Mouse (Mus musculus) NIH3T3 (cell line): ENCODE measurements at regions not wholly inside any gene's neighbourhood (a gene's known extent, or its start where the extent isn't known, plus 50 kb on each side); places are given as distances from the start of the nearest gene placed in this dataset.

Experiments used
- DNase-seq: peaks from one replicate; pipeline ENCODE4 v3.0.0-alpha.2; 2012; ENCODE audit warnings: low read depth

- DNase-seq, result no peak
Measured at GRCm38 (mm10) chr10:55096223-55096622, 1010.5 kb upstream of the Msl3l2 start.

GRCm38 (mm10) chr10:55097225-55097624, 1009.5 kb upstream of the Msl3l2 start:
- DNase-seq, result no peak

- DNase-seq, result no peak
Measured at GRCm38 (mm10) chr10:55098278-55098677, 1008.4 kb upstream of the Msl3l2 start.

GRCm38 (mm10) chr10:55112217-55112616, 994.5 kb upstream of the Msl3l2 start:
- DNase-seq, result no peak

- no peak for DNase-seq
Measured at GRCm38 (mm10) chr10:55148190-55148589, 958.5 kb upstream of the Msl3l2 start.

- DNase-seq, result no peak
Measured at GRCm38 (mm10) chr10:55192176-55192575, 914.5 kb upstream of the Msl3l2 start.

GRCm38 (mm10) chr10:55194144-55194543, 912.6 kb upstream of the Msl3l2 start:
- no peak for DNase-seq

- no peak for DNase-seq
Measured at GRCm38 (mm10) chr10:55195266-55195665, 911.5 kb upstream of the Msl3l2 start.

GRCm38 (mm10) chr10:55237156-55237555, 869.6 kb upstream of the Msl3l2 start:
- no peak for DNase-seq

GRCm38 (mm10) chr10:55257351-55257750, 849.4 kb upstream of the Msl3l2 start:
- no peak for DNase-seq

- no peak for DNase-seq
Measured at GRCm38 (mm10) chr10:55300141-55300540, 806.6 kb upstream of the Msl3l2 start.

GRCm38 (mm10) chr10:55333836-55334235, 772.9 kb upstream of the Msl3l2 start:
- DNase-seq, result peak; percentile 23

- no peak for DNase-seq
Measured at GRCm38 (mm10) chr10:55335997-55336396, 770.7 kb upstream of the Msl3l2 start.

GRCm38 (mm10) chr10:55348071-55348470, 758.6 kb upstream of the Msl3l2 start:
- no peak for DNase-seq
